Mouse (Mus musculus): ENCODE measurements around the gene Kmt5a. TPM values are rescaled to one million over a fixed set of nuclear protein-coding genes. Genes with fewer than 3 reads are reported as not detected.

The Kmt5a gene
- 78.3 to 109 TPM (median 102 TPM) in 3 replicates for total RNA-seq (2017)

DNA sequence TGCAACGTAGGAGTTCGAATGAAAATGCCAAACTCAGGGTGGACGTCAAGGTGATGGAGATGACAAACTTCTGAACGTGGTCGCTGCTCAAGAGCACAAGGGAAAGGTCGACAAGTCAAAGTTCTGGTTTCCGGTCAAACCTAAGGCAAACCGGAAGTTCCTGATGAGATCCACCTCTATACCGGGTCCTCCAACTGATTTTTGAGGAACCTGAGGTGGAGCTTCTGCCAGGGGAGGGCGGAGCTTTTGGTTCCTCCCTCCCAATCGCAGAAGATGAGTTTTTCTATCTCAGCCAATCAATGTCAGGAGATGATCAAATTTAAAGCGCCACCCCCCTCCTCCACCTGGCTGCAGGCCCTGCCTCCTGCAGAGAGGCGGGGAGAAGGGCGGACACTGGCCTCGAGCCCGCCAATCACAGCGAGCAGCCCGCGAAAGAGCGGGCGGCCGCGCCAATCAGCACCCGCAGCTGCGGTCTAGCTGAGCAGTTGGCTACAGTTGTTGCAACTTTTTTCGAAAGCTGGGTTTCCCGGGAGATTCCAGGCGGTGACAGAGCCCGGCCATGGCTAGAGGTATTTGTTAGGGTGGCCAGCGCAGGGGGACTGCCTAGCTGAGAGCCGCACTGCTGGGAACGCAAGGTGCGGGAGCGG, at the start of gene Kmt5a:
Gene Kmt5a (plus strand): TSS at position 484 of the 647 bp plus-strand sequence.
- peak; percentile 97 for ATAC-seq (replicated peaks; ENCODE audit: insufficient number of reproducible peaks, low FRiP score, low TSS enrichment, poor library complexity, severe bottlenecking)

DNA sequence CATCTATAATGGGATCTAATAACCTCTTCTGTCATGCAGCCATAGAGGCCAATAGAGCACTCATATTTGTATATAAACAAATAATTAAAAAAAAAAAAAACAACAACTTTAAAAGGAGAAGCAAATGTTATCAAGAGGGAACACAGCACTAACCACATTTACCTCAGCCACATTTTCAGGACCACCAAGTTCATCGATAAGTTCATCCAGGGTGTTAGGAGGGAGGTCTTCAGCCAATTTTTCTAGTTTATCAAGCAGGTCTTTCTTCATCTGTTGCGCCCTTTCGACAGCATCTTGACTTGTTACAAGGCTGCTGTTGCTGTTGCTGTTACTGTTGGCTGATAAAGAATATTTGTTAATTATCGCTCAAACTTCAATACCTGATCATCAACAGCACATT, 47.3 kb upstream of the Kmt5a start:
- ATAC-seq (replicated peaks; ENCODE audit: insufficient number of reproducible peaks, low FRiP score, low TSS enrichment, poor library complexity, severe bottlenecking) = no peak

DNA sequence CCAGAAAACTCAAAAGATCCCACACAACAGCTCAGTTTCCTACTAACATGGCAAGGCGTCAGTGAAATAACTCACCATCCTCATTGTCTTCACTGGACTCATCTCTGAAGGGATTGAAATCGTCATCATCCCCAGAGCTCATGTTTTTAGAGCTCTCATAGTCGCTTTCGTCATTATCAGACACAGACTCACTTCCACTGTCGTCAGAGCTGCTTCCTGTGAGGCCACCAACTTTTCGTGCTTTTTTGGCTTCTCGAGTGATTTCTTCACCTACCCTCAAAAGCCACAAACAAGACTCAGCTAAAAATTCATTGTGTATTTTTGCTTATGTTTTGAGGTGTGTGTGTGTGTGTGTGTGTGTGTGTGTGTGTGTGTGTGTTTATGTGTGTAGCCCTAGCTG, 46.0 kb upstream of the Kmt5a start:
- ATAC-seq (replicated peaks; ENCODE audit: insufficient number of reproducible peaks, low FRiP score, low TSS enrichment, poor library complexity, severe bottlenecking) = no peak

DNA sequence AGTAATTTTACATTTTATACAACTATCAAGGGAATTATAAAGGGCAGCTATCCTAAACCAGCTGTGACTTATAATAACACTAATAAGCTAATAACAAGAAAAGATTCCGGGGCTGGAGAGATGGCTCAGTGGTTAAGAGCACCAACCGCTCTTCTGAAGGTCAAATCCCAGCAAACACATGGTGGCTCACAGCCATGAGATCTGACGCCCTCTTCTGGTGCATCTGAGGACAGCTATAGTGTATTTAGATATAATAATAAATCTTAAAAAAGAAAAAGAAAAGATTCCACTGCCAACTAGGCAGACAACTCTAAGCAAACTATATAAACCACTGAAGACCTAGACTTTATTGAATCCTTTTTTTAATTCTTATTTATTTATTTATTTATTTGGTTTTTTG, 28.9 kb upstream of the Kmt5a start:
- ATAC-seq (replicated peaks; ENCODE audit: insufficient number of reproducible peaks, low FRiP score, low TSS enrichment, poor library complexity, severe bottlenecking) = no peak

DNA sequence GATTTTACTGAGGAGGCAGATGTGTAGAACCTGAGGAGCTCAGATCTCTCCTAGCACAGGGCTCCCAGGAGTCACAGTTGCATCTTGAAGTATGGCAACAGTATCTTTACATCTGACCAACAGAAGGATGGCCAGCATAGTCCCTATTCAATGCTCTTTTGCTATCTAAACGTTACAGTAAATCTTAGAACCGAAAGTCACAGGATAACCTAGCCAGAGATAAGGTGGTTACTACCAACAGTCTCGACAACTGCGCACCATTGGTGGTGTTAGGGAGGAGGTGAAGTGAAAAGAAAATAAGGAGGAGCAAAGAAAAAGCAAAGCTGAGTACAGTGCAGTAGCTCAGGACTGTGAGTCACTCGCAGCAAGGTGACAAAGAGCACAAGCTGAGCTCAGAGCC, 27.6 kb upstream of the Kmt5a start:
- no peak for ATAC-seq (replicated peaks; ENCODE audit: insufficient number of reproducible peaks, low FRiP score, low TSS enrichment, poor library complexity, severe bottlenecking)

DNA sequence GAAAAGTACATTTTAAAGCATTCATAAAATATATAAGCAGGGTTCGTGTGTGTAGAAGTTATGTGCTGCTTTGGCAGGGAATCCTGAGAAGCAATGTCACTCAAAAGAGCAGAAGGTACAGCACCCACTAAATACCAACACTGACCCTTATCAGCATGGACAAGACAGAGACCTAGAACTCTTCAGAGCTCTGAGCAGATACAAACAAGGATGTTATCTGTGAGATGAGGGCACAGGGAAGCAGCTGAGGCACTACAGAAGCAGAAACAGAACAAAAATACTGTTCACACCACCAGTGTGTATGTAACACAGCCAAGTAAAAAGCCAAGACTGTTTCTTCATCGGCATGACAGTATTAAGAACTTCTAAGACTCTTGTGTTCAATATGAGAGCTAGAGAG, 20.8 kb upstream of the Kmt5a start:
- ATAC-seq (replicated peaks; ENCODE audit: insufficient number of reproducible peaks, low FRiP score, low TSS enrichment, poor library complexity, severe bottlenecking) = no peak

DNA sequence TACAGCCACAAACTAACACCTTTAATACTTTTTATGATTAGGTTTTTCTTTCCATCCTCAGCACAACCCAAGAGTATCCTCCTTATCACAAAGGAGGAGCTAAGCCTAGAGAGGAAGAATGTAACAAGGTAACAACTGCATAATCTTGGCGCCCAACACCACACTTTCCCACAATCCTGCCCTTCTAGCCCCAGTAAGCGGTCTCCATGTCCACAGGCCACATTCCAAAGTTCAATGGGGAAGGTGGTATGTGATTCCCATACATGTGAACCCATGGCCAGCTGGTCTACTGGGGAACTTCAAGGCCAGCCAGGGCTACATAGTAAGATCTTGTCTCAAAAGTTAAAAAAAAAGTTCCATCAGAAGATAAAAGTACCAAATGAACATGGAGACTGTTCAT, 17.9 kb upstream of the Kmt5a start:
- ATAC-seq (replicated peaks; ENCODE audit: insufficient number of reproducible peaks, low FRiP score, low TSS enrichment, poor library complexity, severe bottlenecking) = no peak

DNA sequence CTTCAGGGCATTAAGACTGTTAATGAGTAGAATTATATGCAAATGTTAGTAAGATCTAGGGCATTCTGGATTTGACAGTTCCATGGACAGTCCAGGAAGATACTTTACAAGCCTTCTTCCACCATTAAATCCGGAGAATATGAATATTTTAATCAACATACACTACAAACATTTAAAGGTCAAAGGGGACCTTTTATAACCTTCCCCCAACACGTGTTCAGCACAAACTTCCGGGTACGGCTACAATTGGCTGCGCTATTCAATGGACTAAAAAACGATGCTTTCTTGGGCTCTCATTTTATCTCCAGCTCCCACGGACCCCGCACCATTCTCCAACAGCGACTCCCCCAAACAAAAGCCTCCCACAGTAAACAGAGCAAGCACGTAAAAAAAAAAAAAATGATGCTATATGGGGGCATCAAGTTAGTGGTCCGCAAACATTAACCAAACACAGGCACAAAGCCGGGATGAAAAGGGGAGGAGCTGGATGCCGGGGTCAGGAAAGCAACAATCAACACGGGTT, 15.5 kb upstream of the Kmt5a start:
- no peak; the same call in 1 of the 2 replicates for ATAC-seq (replicated peaks; ENCODE audit: insufficient number of reproducible peaks, low FRiP score, low TSS enrichment, poor library complexity, severe bottlenecking)

DNA sequence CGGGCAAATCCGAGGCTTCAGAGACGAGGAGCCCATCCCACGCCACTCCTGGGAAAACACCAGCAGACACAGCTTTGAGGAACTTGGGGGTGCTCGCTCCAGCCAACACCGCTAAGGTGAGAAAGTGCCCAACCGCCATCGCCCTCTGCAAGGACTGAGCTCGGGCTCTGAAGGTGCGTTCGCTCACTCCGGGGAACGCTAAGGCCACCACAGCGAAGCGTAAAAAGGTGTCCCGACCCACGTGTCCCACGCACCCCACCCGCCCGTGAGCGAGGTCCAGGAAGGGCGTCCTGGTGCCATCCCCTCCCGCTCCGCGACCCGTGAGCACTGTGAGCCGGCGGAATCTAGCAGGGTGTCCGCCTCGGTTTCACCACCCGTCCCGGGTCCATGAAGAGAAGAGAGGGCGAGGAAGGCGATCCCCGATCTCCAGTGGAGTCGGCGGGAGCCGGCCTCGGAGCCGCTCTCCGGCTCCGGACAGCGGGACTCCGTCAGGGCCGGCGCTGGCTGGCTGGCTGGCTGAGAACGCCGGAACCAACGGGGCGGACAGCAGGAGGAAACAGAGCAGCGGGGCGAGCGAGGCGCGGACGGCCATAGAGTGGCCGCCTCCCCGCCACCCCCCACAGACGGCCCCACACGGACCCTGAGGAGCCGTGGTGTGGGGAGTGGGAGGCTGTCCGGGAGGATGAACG, 14.9 kb upstream of the Kmt5a start:
- peak; percentile 14 for ATAC-seq (replicated peaks; ENCODE audit: insufficient number of reproducible peaks, low FRiP score, low TSS enrichment, poor library complexity, severe bottlenecking)

DNA sequence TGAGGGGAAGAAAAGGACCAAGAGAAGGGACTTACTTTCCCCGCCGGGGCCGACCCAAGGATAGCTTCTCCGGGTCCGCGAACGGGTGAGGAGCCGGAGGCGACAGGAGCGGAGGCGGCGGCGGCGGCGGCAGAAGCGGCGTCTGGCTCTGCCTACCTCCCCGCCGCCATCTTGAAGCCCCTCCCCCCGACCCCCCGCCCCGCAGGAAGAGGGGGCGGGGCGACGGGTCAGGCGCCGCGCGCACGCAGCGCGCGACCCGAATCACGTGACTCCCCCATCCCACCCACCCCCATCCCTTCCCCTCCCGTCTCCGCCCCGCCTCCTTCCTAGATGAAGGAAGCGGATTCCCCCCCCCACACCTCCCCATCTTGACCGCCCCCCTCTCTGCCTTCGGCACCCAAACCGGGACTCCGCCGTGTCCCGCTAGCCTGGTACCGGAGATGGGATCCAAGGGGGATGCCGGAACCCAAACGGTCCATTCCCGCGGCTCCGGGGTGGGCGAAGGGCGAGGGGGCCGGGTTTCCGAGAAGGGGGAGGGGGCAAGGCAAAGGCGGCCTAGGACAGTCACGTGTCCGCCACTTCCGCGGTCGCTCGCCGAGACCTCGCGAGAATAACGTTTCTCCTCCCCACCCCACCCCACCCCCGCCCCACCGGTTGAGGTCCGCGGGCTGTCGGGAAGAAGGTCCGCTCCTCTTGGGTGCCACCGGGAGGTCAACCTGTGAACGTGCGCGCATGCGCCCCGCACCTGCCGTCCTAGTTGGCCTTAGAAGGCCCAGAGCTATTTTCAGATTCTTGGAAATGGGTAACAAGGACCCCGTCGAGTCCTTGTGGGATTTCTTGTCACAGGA, 14.1 kb upstream of the Kmt5a start, which contains the start of gene Sbno1:
Gene Sbno1 (minus strand): TSS at position 590 of the 848 bp plus-strand sequence.
- peak; percentile 85 for ATAC-seq (replicated peaks; ENCODE audit: insufficient number of reproducible peaks, low FRiP score, low TSS enrichment, poor library complexity, severe bottlenecking)

DNA sequence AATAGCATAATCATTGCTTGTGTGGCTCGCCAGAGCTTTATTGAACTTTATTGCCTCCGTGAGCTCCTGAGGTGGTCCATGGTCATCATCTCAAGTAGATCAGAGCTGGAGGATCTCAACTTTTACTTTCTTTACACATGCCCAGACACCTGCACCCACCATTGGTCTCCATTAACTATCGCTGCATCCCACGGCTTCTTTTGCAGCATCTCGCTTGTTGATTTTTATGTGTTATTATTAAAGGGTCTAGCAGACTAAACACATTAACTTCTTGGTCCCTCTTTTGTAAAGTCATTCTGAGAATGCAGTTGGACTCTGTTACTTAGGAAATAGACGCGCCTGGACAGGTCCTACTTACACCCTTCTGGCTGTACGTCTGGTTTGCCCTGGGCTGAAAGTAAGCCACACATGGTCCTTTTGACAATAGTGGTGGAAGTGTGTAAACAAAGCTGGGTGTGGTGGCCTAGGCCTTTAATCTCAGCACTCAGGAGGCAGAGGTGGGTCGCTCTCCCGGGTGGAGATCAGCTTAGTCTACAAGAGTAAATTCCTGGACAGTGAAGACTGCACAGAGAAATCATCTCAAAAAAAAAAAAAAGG, 13.2 kb upstream of the Kmt5a start:
- ATAC-seq (replicated peaks; ENCODE audit: insufficient number of reproducible peaks, low FRiP score, low TSS enrichment, poor library complexity, severe bottlenecking) = no peak

DNA sequence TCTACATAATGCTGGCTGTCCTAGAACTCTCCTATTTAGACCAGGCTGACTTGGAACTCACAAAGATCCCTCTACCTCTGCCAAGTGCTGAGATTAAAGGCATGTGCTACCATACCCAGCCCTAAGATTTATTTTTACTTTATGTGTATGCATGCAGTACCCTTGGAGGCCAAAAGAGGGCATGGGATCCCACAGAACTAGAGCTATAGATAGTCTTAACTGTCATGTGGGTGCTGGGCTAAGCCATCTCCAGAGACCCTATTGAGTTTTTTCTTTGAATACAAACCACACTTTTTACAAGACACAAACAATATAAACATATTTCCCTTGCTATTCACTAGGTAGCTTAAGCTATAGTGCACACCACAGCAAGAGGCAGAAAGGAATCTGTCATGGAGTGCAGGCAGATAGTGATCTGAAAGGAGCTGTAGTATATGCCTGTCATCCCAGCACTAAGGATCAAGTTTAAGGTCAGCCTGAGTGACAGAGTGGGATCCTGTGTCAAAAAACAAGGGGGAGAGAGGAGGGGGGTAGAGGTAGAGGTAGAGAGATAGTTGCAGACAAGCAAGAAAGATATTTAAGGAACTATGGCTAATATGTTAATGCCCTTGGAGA, 7.2 kb upstream of the Kmt5a start:
- peak; percentile 90 for ATAC-seq (replicated peaks; ENCODE audit: insufficient number of reproducible peaks, low FRiP score, low TSS enrichment, poor library complexity, severe bottlenecking)

DNA sequence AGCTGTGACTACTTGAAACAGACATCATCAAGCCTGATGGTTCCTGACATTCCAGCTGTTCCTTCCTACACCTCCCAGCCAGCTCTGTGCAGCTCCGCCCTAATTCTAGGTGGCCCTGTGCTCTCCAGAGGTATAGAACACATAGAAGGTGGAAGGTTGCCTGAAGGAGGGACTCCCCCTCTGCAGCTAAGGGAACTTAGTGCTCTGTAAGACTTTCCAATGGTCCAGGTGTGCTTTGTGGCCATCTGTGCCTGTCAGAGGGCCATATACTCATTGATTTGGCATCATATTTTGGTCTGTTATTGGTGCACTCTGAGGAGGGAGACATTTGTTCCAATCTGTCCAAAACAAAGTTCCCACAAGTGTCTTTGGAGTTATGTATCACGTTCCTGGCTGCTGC, 6.7 kb upstream of the Kmt5a start:
- ATAC-seq (replicated peaks; ENCODE audit: insufficient number of reproducible peaks, low FRiP score, low TSS enrichment, poor library complexity, severe bottlenecking) = no peak

DNA sequence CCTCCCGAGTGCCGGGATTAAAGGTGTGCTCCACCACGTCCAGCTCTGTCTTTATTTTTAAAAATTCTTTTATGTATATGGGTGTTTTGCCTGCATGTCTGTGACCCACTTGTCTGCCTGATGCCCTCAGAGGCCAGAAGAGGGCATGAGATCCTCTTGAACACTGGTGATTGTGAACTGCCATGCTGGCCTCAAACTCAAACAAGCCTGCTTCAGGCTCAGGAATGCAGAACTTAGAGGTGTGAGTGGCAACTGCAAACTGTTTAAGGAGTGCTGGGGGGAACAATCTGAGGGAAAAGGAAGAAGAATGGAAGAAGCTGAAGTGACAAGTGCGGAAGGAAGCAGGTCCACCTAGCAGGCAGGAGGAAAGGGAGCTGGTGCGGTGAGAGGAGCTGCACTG, 1.5 kb upstream of the Kmt5a start:
- peak; percentile 52; the same call in 1 of the 2 replicates for ATAC-seq (replicated peaks; ENCODE audit: insufficient number of reproducible peaks, low FRiP score, low TSS enrichment, poor library complexity, severe bottlenecking)

DNA sequence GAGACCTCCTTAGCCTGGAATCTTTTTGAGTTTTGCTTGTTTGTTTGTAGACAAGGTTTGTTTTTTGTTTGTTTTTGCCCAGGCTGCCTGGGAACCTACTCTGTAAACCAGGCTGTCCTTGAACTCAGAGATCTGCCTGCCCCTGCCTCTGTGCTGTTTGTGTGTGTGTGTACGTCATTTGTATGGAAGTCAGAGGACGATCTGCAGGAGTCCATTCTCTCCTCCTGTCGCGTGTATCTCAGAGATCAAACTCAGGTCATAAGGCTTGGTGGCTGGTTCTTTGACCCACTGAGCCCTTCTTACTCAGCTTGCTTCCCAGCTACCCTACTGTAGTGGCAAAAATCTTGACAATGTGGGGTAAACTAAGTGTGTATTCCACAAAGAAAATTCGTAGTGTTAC, 984 bp upstream of the Kmt5a start:
- no peak for ATAC-seq (replicated peaks; ENCODE audit: insufficient number of reproducible peaks, low FRiP score, low TSS enrichment, poor library complexity, severe bottlenecking)

DNA sequence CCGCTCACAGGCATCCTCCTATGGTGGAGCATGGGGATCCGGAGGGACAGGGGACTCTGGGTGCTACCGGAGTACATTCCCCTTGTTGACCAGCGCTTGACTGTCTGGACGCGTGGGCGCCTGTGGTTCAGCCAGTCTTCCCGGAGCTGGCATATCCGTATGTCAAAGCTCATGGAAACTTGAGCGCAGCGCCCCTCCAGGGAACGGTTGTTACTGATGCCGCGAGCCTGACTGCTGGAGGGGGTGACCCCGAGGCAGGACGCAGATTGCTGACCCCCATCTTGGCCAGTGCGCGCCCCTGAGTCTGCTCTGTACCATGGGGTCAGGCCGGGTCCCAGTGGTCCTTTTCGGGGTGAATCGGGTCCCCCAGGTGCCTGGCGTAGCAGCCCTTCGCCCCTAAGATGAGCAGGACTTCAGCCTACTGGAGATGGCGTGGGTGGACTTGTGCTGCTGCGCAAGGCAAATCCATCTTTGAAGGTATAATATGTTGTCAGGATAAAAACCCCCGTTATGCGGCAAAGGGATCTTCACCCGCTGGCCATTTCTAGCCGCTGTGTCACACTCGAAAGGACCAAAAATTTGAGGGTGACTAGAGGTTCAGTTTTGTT, 468 bp downstream of the Kmt5a start:
- peak; percentile 14 for ATAC-seq (replicated peaks; ENCODE audit: insufficient number of reproducible peaks, low FRiP score, low TSS enrichment, poor library complexity, severe bottlenecking)

DNA sequence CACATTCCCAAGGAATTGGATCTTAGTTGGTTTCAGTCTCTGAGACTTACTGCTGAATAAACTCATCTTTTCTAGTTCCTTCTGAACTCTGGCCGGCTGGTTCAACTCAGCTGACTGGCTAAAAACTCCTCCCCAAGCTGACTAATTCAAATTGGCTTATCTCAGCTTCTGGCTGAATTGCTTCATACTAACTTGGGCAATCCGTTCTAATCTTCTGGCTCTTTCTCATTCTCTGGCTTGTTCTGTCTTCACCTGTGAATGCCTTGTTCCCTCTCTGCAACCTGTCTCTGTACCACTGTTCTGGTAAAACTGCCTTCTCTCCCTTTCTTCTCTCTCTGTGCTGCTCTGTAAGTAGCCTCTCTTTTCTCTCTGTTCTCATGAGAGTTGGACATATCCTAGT, 2.9 kb downstream of the Kmt5a start:
- no peak for ATAC-seq (replicated peaks; ENCODE audit: insufficient number of reproducible peaks, low FRiP score, low TSS enrichment, poor library complexity, severe bottlenecking)

DNA sequence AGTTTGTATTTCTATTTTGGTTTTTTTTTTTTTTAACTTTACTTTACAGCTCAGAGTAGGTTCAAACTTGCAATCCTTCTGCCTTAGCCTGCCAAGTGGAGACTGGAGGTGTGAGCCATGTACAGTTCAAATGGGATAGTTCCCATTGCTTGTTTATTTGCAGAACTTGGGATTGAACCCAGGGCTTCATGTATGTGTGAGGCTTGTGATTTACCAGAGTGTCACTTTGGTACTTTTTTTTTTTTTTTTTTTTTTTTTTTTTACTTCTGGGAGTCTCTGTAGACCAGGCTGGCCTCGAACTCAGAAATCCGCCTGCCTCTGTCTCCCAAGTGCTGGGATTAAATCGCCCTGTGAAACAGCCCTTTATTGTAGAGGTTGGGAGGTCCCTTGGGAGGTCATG, 4.5 kb downstream of the Kmt5a start:
- no peak for ATAC-seq (replicated peaks; ENCODE audit: insufficient number of reproducible peaks, low FRiP score, low TSS enrichment, poor library complexity, severe bottlenecking)

Data from monocyte, adult 5-6 weeks (primary cell).